Mouse (Mus musculus) small intestine, adult 2 months (tissue): ENCODE measurements around the gene Car4. TPM values are rescaled to one million over a fixed set of nuclear protein-coding genes. Genes with fewer than 3 reads are reported as not detected.
A peak's percentile ranks its signal among the peaks of the same experiment; 100 is the strongest.

Experiments
- H3K27ac ChIP-seq: fragments of 200-500 bp; 2 replicates; pipeline ENCODE4 v1.5.1; 2012; ENCODE audit warnings: low read depth, low read length, control low read depth, inconsistent platforms; ENCODE audit not compliant: insufficient read depth
- H3K27me3 ChIP-seq: fragments of 200-500 bp; 2 replicates; pipeline ENCODE4 v1.6.1; 2012; ENCODE audit warnings: mild to moderate bottlenecking, moderate library complexity, low read length, inconsistent platforms; ENCODE audit not compliant: control insufficient read depth, insufficient read depth
- H3K36me3 ChIP-seq: fragments of 200-500 bp; 2 replicates; pipeline ENCODE4 v1.6.1; 2012; ENCODE audit warnings: mild to moderate bottlenecking, low read length, control low read depth, inconsistent platforms; ENCODE audit not compliant: control insufficient read depth, insufficient read depth
- H3K4me1 ChIP-seq: fragments of 200-500 bp; 2 replicates; pipeline ENCODE4 v1.6.1; 2012; ENCODE audit warnings: low read length, inconsistent platforms, mixed read lengths; ENCODE audit not compliant: control insufficient read depth, insufficient read depth, insufficient read length
- H3K4me3 ChIP-seq: fragments of 200-500 bp; 2 replicates; pipeline ENCODE4 v1.5.1; 2012; ENCODE audit warnings: low read depth, mild to moderate bottlenecking, control low read depth, inconsistent platforms, low read length, moderate library complexity
- CTCF ChIP-seq: fragments of 200-500 bp; IDR thresholded peaks from 2 replicates; pipeline ENCODE4 v1.5.1; 2012; ENCODE audit warnings: low read depth, mild to moderate bottlenecking, control low read depth, inconsistent platforms, low read length, moderate library complexity, mixed read lengths; ENCODE audit not compliant: insufficient replicate concordance, insufficient read length; ENCODE audit errors: extremely low read depth
- POLR2A ChIP-seq: fragments of 200-500 bp; IDR thresholded peaks from 2 replicates; pipeline ENCODE4 v1.6.1; 2012; ENCODE audit warnings: low read depth, mild to moderate bottlenecking, control low read depth, inconsistent platforms, low read length, moderate library complexity
- WGBS: fragments of 180-500 bp; shearing (Covaris S2); methylation state at CpG from one replicate; pipeline ENCODE4 v1.1.7; 2018; 5-methylcytosine and 5-hydroxymethylcytosine counted together
- polyA plus RNA-seq: library from polyadenylated mRNA; depleted of rRNA; stranded (reverse); fragments of >200 nt; gene quantifications from 2 replicates; pipeline ENCODE4 v1.2.3, GENCODE M21; 2012

Car4 gene
- polyA plus RNA-seq, 1 experiment: 46.7 TPM

GRCm38 (mm10) chr11:84918425-84918824 lies 39.2 kb upstream of the Car4 start:
- Histone ChIP-seq H3K4me1 (peaks cover 4% of the 10 kb centered on the region; the same call in 1 of the 2 replicates), H3K27me3 (no peaks in the 10 kb centered on the region), H3K36me3 (no peaks in the 10 kb centered on the region), H3K4me3 (no peak overlapping the region), H3K27ac (no peak overlapping the region)
- TF ChIP-seq POLR2A (no peak), CTCF (peak; percentile 98)
- 5% methylated on average over 16 of the region's 16 CpGs for WGBS

GRCm38 (mm10) chr11:84919276-84919675 lies 38.3 kb upstream of the Car4 start:
- Histone ChIP-seq H3K4me1 (peaks cover 4% of the 10 kb centered on the region; the same call in 1 of the 2 replicates), H3K36me3 (no peaks in the 10 kb centered on the region), H3K4me3 (no peak overlapping the region), H3K27ac (no peak overlapping the region), H3K27me3 (no peaks in the 10 kb centered on the region)
- WGBS: 34% methylated on average over 3 of the region's 3 CpGs
- TF ChIP-seq POLR2A (no peak), CTCF (peak; percentile 53; the same call in 1 of the 2 replicates)

GRCm38 (mm10) chr11:84919951-84920350 lies 37.6 kb upstream of the Car4 start:
- no peak overlapping the region for H3K4me3 ChIP-seq
- peaks cover 4% of the 10 kb centered on the region; the same call in 1 of the 2 replicates for H3K4me1 ChIP-seq
- no peak overlapping the region for H3K27ac ChIP-seq
- no peaks in the 10 kb centered on the region for H3K27me3 ChIP-seq
- 61% methylated on average over 7 of the region's 7 CpGs for WGBS
- TF ChIP-seq POLR2A (no peak), CTCF (no peak)
- no peaks in the 10 kb centered on the region for H3K36me3 ChIP-seq

- WGBS: 83% methylated on average over 8 of the region's 8 CpGs
Measured at GRCm38 (mm10) chr11:84920981-84921380, 36.6 kb upstream of the Car4 start.

GRCm38 (mm10) chr11:84932261-84932660 lies 25.3 kb upstream of the Car4 start:
- Histone ChIP-seq H3K4me3 (no peak overlapping the region), H3K27ac (no peak overlapping the region), H3K4me1 (peaks cover 18% of the 10 kb centered on the region; the same call in 1 of the 2 replicates), H3K27me3 (no peaks in the 10 kb centered on the region), H3K36me3 (no peaks in the 10 kb centered on the region)
- no peak for TF ChIP-seq POLR2A
- TF ChIP-seq CTCF: no peak
- WGBS: 28% methylated on average over 6 of the region's 6 CpGs

More at GRCm38 (mm10) chr11:84920981-84921380, 36.6 kb upstream of the Car4 start:
- no peak overlapping the region for H3K27ac ChIP-seq
- TF ChIP-seq POLR2A (no peak), CTCF (no peak)
- peaks cover 4% of the 10 kb centered on the region; the same call in 1 of the 2 replicates for H3K4me1 ChIP-seq
- no peaks in the 10 kb centered on the region for H3K36me3 ChIP-seq
- H3K27me3 ChIP-seq: no peaks in the 10 kb centered on the region
- H3K4me3 ChIP-seq: no peak overlapping the region

GRCm38 (mm10) chr11:84939508-84940053 lies 18.0 kb upstream of the Car4 start:
- Histone ChIP-seq H3K4me1 (peaks cover 15% of the 10 kb centered on the region), H3K4me3 (no peak overlapping the region), H3K36me3 (no peaks in the 10 kb centered on the region), H3K27me3 (no peaks in the 10 kb centered on the region), H3K27ac (no peak overlapping the region)
- TF ChIP-seq CTCF: no peak
- no peak for TF ChIP-seq POLR2A
- 63% methylated on average over 8 of the region's 8 CpGs for WGBS

GRCm38 (mm10) chr11:84940140-84940539 lies 17.4 kb upstream of the Car4 start:
- Histone ChIP-seq H3K27me3 (no peaks in the 10 kb centered on the region), H3K36me3 (no peaks in the 10 kb centered on the region), H3K4me3 (no peak overlapping the region), H3K4me1 (peaks cover 13% of the 10 kb centered on the region), H3K27ac (no peak overlapping the region)
- no peak for TF ChIP-seq CTCF
- WGBS: 78% methylated on average over 10 of the region's 10 CpGs
